Mouse (Mus musculus) limb, embryonic 13.5 days (tissue): ENCODE measurements around the gene Eqtn. TPM values are rescaled to one million over a fixed set of nuclear protein-coding genes. Genes with fewer than 3 reads are reported as not detected.

Experiments
- ATAC-seq: fragments of 200-750 bp; cut with Nextera tagmentation; 2 replicates; pipeline ENCODE4 v1.8.0; 2017; ENCODE audit warnings: low read depth, moderate number of reproducible peaks, moderate TSS enrichment; ENCODE audit not compliant: low FRiP score
- H3K27ac ChIP-seq: fragments of 300-500 bp; sonication (generic); 2 replicates; pipeline ENCODE4 v1.5.1; 2015; ENCODE audit warnings: inconsistent platforms, mild to moderate bottlenecking, moderate library complexity
- H3K27me3 ChIP-seq: fragments of 300-500 bp; sonication (generic); 2 replicates; pipeline ENCODE4 v1.6.1; 2015; ENCODE audit warnings: mild to moderate bottlenecking, inconsistent platforms
- H3K36me3 ChIP-seq: fragments of 300-500 bp; sonication (generic); 2 replicates; pipeline ENCODE4 v1.6.1; 2015; ENCODE audit warnings: inconsistent platforms, mild to moderate bottlenecking, moderate library complexity
- H3K4me1 ChIP-seq: fragments of 300-500 bp; sonication (generic); 2 replicates; pipeline ENCODE4 v1.6.1; 2015; ENCODE audit warnings: inconsistent platforms
- H3K4me2 ChIP-seq: fragments of 300-500 bp; sonication (generic); replicated peaks from 2 replicates; pipeline ENCODE4 v1.6.1; 2015; ENCODE audit warnings: inconsistent platforms, mild to moderate bottlenecking, moderate library complexity
- H3K4me3 ChIP-seq: fragments of 300-500 bp; sonication (generic); 2 replicates; pipeline ENCODE4 v1.5.1; 2015; ENCODE audit warnings: moderate library complexity, mild to moderate bottlenecking, inconsistent platforms
- H3K9ac ChIP-seq: fragments of 300-500 bp; sonication (generic); 2 replicates; pipeline ENCODE4 v1.6.1; 2015; ENCODE audit warnings: mild to moderate bottlenecking, inconsistent platforms
- H3K9me3 ChIP-seq: fragments of 300-500 bp; sonication (generic); 2 replicates; pipeline ENCODE4 v1.6.1; 2016; ENCODE audit warnings: inconsistent platforms
- WGBS: fragments of 180-500 bp; shearing (Covaris S2); methylation state at CpG from one replicate; pipeline ENCODE4 v1.1.7; 2015; 5-methylcytosine and 5-hydroxymethylcytosine counted together
- polyA plus RNA-seq: library from polyadenylated mRNA; unstranded; fragments of >200 nt; fragmentation: Nextera tagmentation; extraction: Ambion mirVana; gene quantifications from 2 replicates; pipeline ENCODE4 v1.2.1, GENCODE M21; 2015

Eqtn gene
- 0.17 and 0.18 TPM in 2 replicates for polyA plus RNA-seq

DNA sequence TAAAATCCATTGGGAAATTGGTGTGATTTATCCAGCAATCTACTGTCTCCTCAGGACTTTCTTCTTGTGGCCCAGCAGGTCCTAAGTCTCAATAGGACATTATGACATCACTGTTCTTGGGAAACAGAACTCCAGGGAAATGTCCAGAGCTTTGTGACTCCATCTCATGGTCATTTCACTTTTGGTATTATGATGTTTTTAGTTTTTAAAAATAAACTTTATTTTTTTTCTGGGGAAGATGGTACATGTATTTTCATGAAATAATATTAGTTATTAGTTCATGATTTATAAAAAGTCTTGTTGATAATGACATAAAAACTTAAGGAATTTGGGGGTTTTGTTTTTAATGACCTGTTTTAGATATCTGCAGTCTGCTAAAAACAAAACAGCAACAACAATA, at the start of gene Eqtn:
TSS of gene Eqtn (minus strand) at position 101 of the 400 bp plus-strand sequence.
- Histone ChIP-seq H3K4me3 (no peak within 1 kb of the TSS), H3K36me3 (no peaks in the 10 kb centered on the region), H3K27me3 (no peaks in the 10 kb centered on the region), H3K4me2 (no peak within 1 kb of the TSS), H3K9me3 (no peaks in the 10 kb centered on the region), H3K9ac (no peak within 1 kb of the TSS), H3K27ac (no peak within 1 kb of the TSS), H3K4me1 (no peaks in the 10 kb centered on the region)
- ATAC-seq: no peak

DNA sequence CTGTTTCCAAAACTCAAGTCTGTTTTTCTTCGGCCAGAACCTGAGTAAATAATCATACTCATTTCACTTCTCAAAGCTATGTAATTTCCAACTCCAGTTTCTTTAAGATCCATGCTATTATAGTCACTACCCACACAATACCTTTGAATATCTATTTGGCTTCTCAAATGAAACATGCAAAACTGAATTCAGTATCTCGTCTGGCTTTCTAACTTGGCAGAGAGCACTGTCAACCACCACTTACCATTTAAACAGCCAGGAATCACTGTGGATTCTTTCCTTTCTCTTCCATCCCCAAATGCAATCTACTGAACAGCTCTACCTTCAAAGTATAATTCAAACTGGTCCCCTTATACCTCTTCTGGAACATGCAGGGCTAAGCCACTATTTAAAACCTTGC, 44.7 kb upstream of the Eqtn start:
- 92% methylated on average over 2 of the region's 2 CpGs for WGBS
- no peaks in the 10 kb centered on the region for H3K9me3 ChIP-seq
- H3K27ac ChIP-seq: no peak overlapping the region
- no peak for ATAC-seq
- H3K4me2 ChIP-seq: no peak overlapping the region
- H3K9ac ChIP-seq: no peak overlapping the region
- H3K4me3 ChIP-seq: no peak overlapping the region
- H3K27me3 ChIP-seq: no peaks in the 10 kb centered on the region
- peaks cover 42% of the 10 kb centered on the region for H3K36me3 ChIP-seq
- H3K4me1 ChIP-seq: peaks cover 13% of the 10 kb centered on the region

DNA sequence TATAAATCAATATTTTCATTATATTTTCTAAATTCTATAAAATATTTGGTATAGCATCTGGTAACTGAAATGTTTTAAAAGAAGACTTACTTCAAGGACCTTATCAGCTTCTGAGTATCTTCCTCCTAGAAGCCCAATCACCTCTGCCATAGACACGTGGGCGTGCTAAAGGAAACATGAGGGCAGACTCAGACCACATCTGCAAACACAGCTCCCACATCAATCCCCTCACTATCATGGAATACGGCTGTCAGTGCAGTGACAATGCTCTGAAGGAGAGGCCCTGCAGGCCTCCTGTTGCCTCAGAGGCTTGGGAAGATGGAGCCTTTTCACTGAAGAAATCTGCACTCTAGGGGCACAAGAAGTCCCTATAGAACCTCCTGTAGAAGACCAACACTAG, 24.1 kb upstream of the Eqtn start:
- H3K4me3 ChIP-seq: no peak overlapping the region
- no peak overlapping the region for H3K9ac ChIP-seq
- 84% methylated on average over 3 of the region's 3 CpGs for WGBS
- H3K4me2 ChIP-seq: no peak overlapping the region
- ATAC-seq: no peak
- H3K4me1 ChIP-seq: no peaks in the 10 kb centered on the region
- peaks cover 67% of the 10 kb centered on the region for H3K36me3 ChIP-seq
- H3K27ac ChIP-seq: no peak overlapping the region
- H3K27me3 ChIP-seq: no peaks in the 10 kb centered on the region
- H3K9me3 ChIP-seq: no peaks in the 10 kb centered on the region

DNA sequence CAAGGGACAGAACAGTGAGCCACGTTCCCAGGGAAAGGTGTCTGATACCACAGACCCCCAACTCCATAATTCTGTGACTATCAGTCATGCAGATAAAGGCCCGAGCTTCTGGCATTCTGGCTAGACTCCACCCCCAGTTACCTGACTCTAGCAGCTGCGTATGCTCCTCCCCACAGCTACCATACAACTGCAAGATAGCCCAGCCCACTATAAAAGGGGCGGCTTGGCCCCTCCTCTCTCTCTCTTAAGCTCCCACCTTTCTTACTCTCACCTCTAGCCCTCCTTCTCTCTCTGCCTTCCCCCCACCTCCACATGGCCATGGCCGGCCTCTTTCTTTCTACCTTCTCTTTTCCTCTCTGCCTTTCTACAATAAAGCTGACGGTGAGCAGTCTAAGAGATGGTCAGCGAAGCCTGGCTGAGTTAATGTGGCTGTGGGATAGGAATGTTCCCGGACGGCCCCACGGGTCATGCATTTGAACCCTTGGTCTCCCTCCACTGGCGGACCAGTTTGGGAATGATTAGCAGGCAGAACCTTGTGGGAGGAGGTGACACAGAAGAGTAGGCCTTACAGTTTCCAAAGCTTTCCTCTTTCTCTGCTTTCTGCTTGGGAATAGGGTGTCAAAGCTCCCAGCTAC, 12.7 kb upstream of the Eqtn start:
- H3K27ac ChIP-seq: no peak overlapping the region
- ATAC-seq: no peak
- no peak overlapping the region for H3K4me2 ChIP-seq
- H3K27me3 ChIP-seq: no peaks in the 10 kb centered on the region
- H3K4me1 ChIP-seq: no peaks in the 10 kb centered on the region
- no peak overlapping the region for H3K4me3 ChIP-seq
- WGBS: 78% methylated on average over 11 of the region's 11 CpGs
- no peak overlapping the region for H3K9ac ChIP-seq
- H3K9me3 ChIP-seq: no peaks in the 10 kb centered on the region
- peaks cover 66% of the 10 kb centered on the region for H3K36me3 ChIP-seq

DNA sequence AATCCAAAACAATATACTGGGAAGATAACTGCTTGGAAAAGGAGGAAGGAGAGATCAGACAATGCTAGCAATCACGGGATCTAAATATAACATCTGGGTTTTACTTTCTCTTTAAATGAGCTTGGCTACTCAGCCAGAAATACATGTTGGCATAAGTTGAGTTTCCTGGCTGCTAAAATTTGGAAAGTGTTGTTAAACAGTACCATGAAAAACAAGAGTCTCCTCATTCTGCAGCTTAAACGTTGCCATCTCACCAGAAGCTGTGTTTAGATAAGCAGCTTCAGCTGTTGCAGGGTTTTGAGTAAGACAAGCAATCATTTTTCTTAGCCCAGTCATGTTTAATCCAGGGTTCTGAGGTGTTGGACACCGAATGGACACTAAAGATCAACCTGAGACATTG, 26.9 kb downstream of the Eqtn start:
- Histone ChIP-seq H3K27me3 (no peaks in the 10 kb centered on the region), H3K9ac (no peak overlapping the region), H3K27ac (no peak overlapping the region), H3K4me1 (no peaks in the 10 kb centered on the region), H3K4me3 (no peak overlapping the region), H3K4me2 (no peak overlapping the region), H3K36me3 (no peaks in the 10 kb centered on the region), H3K9me3 (no peaks in the 10 kb centered on the region)
- WGBS: 70% methylated on average over 3 of the region's 3 CpGs
- ATAC-seq: no peak

DNA sequence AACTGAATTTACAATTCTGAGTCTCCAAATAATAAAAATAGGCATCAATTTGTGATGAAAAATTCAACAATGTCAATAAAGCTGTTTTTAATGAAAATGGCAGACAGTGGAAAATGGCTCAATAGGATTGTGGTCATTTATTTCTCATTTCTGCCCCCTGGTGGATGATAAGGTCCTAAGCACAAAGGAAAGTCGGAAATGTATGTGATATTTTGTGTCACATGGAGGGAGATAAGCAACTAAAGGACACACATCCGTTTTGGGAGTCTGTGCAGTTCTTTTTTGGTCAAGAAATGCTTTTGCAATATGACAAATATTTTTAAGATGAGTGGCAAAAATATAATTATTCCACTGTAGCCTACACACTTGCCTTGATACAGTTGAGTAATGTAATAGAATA, 27.9 kb downstream of the Eqtn start:
- Histone ChIP-seq H3K9me3 (no peaks in the 10 kb centered on the region), H3K27ac (no peak overlapping the region), H3K27me3 (no peaks in the 10 kb centered on the region), H3K4me2 (no peak overlapping the region), H3K9ac (no peak overlapping the region), H3K36me3 (no peaks in the 10 kb centered on the region), H3K4me1 (no peaks in the 10 kb centered on the region), H3K4me3 (no peak overlapping the region)
- no peak for ATAC-seq
- 21% methylated on average over 2 of the region's 2 CpGs for WGBS

Other genes starting within 250 kb of the Eqtn start
- 10.9 and 11.8 TPM in 2 replicates for gene Tek, start 189.6 kb downstream of the Eqtn start, polyA plus RNA-seq
- 34.2 and 35.3 TPM in 2 replicates for gene Mysm1, start 50.3 kb upstream of the Eqtn start, polyA plus RNA-seq
- gene Jun, start 123.4 kb upstream of the Eqtn start, polyA plus RNA-seq: 101 and 102 TPM in 2 replicates